Mouse (Mus musculus): ENCODE results near the gene Mindy2.
"Not testable (repeated sequence)": the region's sequence is repeated elsewhere in the genome, so short reads cannot be mapped to it uniquely, and the experiment has no call there.

Gene Mindy2

GRCm38 (mm10) chr9:70580956-70581355, 76.0 kb downstream of the Mindy2 start:
- no peak for DNase-seq (ENCODE audit: low spot score)

DNA sequence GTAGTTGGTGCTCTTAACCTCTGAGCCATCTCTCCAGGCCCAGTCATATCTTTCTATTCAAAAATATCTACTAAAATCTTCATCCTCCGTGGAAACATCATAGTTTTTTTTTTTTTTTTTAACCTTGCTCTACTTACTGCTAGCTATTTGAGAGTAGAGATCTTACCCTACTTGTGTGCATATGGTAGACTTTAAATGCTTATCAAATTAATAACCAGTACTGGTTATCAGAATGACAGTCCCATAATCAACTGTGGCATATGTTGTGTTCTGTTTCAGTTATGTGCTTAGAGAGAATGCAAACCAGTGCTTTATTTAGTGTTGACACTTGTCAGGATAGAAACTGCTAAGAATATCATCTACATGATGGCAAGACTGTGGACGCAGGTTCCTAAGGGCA, 78.9 kb downstream of the Mindy2 start:
- no peak for DNase-seq (ENCODE audit: low spot score)

DNA sequence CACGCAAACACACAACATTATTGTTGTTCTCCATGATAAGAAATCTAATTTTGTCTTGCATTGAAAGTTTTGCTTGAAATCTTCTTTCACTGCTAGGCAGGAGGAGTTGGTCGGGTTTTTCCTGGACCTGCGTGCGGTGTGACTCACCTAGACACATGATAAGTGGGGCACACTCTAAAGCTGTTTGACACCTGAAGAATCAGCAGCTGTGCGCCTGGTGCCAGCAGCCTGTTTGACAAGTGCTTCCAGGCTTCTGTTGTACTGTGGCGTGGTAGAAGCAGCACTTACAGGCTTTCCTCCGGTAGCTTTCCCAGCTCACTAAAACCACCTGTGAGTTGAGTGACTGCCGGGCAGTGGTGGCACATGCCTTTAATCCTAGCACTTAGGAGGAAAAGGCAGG, 86.6 kb downstream of the Mindy2 start:
- no peak for DNase-seq (ENCODE audit: low spot score)

GRCm38 (mm10) chr9:70567651-70568050, 89.3 kb downstream of the Mindy2 start:
- DNase-seq (ENCODE audit: low spot score) = no peak

- DNase-seq (ENCODE audit: low spot score) = no peak
Observed at GRCm38 (mm10) chr9:70562825-70563224, 94.1 kb downstream of the Mindy2 start.

DNA sequence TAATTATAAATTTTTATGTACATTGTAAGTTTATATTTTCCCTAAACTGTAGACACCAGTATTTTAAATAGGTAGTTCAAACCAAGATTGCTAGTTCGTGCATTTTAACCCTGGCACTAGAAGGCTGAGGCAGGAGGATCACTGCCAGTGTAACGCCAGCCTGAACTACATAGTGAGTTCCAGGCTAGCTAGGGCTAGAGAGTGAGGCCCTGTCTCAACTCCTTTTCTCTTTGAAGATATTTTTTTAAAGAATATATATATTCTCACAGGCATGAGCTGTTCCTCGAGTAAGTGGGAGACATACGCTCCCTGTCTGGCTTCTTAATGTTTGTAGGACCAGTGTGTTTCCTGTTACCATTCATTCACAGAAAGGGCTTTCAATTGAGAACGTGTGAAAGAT, 100.2 kb downstream of the Mindy2 start:
- no peak for DNase-seq (ENCODE audit: low spot score)

GRCm38 (mm10) chr9:70555431-70555830, 101.5 kb downstream of the Mindy2 start:
- no peak for DNase-seq (ENCODE audit: low spot score)

DNA sequence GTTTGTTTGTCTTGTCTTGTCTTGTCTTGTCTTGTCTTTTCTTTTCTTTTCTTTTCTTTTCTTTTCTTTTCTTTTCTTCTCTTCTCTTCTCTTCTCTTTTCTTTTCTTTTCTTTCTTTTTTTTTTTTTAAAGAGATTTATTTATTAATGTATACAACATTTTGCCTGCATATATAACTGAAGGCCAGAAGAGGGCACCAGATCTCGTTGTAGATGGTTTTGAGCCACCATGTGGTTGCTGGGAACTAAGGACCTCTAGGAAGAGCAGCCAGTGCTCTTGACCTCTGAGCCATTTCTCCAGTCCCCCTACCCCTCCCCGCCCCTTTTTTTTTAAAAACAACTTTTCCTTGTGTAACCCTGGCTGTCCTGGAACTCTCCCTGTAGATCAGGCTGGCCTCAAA, 104.7 kb downstream of the Mindy2 start:
- not testable (repeated sequence) for DNase-seq (ENCODE audit: low spot score)

GRCm38 (mm10) chr9:70551524-70551923, 105.5 kb downstream of the Mindy2 start:
- no peak for DNase-seq (ENCODE audit: low spot score)
